Mouse (Mus musculus): Measurements from ENCODE around the gene Kctd17.

GRCm38 (mm10) chr15:78382115-78382514 lies 46.2 kb upstream of the Kctd17 start:
- no peak for TF ChIP-seq CTCF (IDR thresholded peaks at IDR 0.05; ENCODE audit: low read depth)
- TF ChIP-seq EP300 (optimal IDR thresholded peaks at IDR 0.05): peak; percentile 60
